8 mouse cellular contexts compared by ENCODE assay signal in genomic region chr2:90846955-90847680, GRCm38 (mm10). TPM values are rescaled to one million over a fixed set of nuclear protein-coding genes. Genes with fewer than 3 reads are reported as not detected.
A peak's percentile ranks its signal among the peaks of the same experiment; 100 is the strongest.
DNase-seq lines count a peak whose midpoint lies in the region; ATAC-seq lines count a peak whose summit lies in the region.

Gene Mtch2 (plus strand): TSS chr2:90847155.

- intact Hi-C loops in heart, postnatal 14 days (cut with DNase I) = no loop called here

- peak within 1 kb of the TSS; percentile 53 for H3K4me2 ChIP-seq in forebrain, embryonic 14.5 days (ENCODE audit: low read length)
- peak within 1 kb of the TSS; percentile 75 for H3K4me2 ChIP-seq in neural tube, embryonic 15.5 days

- H3K9ac ChIP-seq in forebrain, embryonic 14.5 days (ENCODE audit: low read length) = peak within 1 kb of the TSS; percentile 87
- H3K9ac ChIP-seq in neural tube, embryonic 15.5 days (replicated peaks) = peak within 1 kb of the TSS; percentile 89

- peak; percentile 96 for ATAC-seq in forebrain, embryonic 14.5 days
- peak; percentile 96 for ATAC-seq in neural tube, embryonic 15.5 days (ENCODE audit: low FRiP score)

- H3K4me1 ChIP-seq in forebrain, embryonic 14.5 days (ENCODE audit: control insufficient read depth, insufficient read depth, low read length) = peaks cover 17% of the 10 kb centered on the region
- peaks cover 26% of the 10 kb centered on the region for H3K4me1 ChIP-seq in neural tube, embryonic 15.5 days

- WGBS in forebrain, embryonic 14.5 days = 0% methylated on average over 57 of the region's 67 CpGs
- WGBS in neural tube, embryonic 15.5 days = 0% methylated on average over 64 of the region's 67 CpGs

- H3K4me3 ChIP-seq in forebrain, embryonic 14.5 days (ENCODE audit: low read depth, low read length) = peak within 1 kb of the TSS; percentile 69
- H3K4me3 ChIP-seq in neural tube, embryonic 15.5 days (replicated peaks) = peak within 1 kb of the TSS; percentile 92

- peak; percentile 97 for DNase-seq in ES-CJ7 (ENCODE audit: low read depth, low spot score)
- peak; percentile 99 for DNase-seq in cerebellum, adult 11 months
- DNase-seq in forebrain, embryonic 14.5 days (ENCODE audit: low spot score) = peak; percentile 98
- peak; percentile 100 for DNase-seq in heart, postnatal 14 days
- peak; percentile 98 for DNase-seq in layer of hippocampus, adult 11-12 months (ENCODE audit: low spot score)
- peak; percentile 97 to 98 for DNase-seq in lung, adult 18-20 months
- peak; percentile 97 for DNase-seq in testis, postnatal 14 days (ENCODE audit: low spot score)

- peak within 1 kb of the TSS; percentile 83 for H3K27ac ChIP-seq in forebrain, embryonic 14.5 days (ENCODE audit: low read depth, low read length)
- peak within 1 kb of the TSS; percentile 93 for H3K27ac ChIP-seq in neural tube, embryonic 15.5 days (replicated peaks)

- H3K9me3 ChIP-seq in forebrain, embryonic 14.5 days (replicated peaks; ENCODE audit: control insufficient read depth, low read length) = no peaks in the 10 kb centered on the region
- H3K9me3 ChIP-seq in neural tube, embryonic 15.5 days (replicated peaks) = no peaks in the 10 kb centered on the region

- H3K27me3 ChIP-seq in forebrain, embryonic 14.5 days (replicated peaks; ENCODE audit: control insufficient read depth, insufficient read depth, low read length) = no peaks in the 10 kb centered on the region
- H3K27me3 ChIP-seq in neural tube, embryonic 15.5 days (replicated peaks) = no peaks in the 10 kb centered on the region

- peaks cover 28% of the 10 kb centered on the region for H3K36me3 ChIP-seq in forebrain, embryonic 14.5 days (ENCODE audit: control insufficient read depth, insufficient read depth, low read length)
- peaks cover 17% of the 10 kb centered on the region for H3K36me3 ChIP-seq in neural tube, embryonic 15.5 days

RNA-seq across cellular contexts. Expression of gene Mtch2, which starts in this region (rescaled TPM):
- 318 and 353 TPM in 2 replicates for polyA plus RNA-seq in forebrain, embryonic 14.5 days (2014; fragmentation: Nextera tagmentation; extraction: Ambion mirVana)
- 100 to 1,000 TPM; 184 to 190 TPM for total RNA-seq in heart, postnatal 14 days (2021)
- 246 and 250 TPM in 2 replicates for polyA plus RNA-seq in neural tube, embryonic 15.5 days (2015; fragmentation: Nextera tagmentation; extraction: Ambion mirVana)

Comparison
In these comparisons a context has a peak if more than half of its experiments do, and no peak if none do; other contexts are left out.
1. Peak in every context shown above with its lines: DNase-seq, ATAC-seq, H3K4me3 ChIP-seq and H3K27ac ChIP-seq.